In the genomic region with DNA sequence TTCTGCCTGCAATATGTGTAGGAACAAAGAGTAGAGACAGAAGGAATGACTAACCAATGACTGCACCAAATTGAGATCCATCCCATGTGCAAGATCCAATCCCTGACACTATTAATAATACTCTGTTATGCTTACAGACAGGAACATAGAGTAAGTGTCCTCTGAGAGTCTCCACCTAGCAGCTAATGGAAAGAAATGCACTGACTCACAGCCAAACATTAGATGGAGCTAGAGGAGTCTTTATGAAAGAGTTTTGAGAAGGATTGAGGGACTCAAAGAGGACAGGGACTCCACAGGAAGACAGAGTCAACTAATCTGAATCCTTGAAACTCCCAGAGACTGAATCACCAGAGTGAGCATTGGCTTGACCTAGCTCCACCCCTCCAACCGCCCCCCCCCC, we compare ENCODE assay signal across 23 mouse cellular contexts.
"Had no signal": no experiment of that assay in that cellular context is flagged by ENCODE, and none has a peak within 500 bp of the region (broad histone marks: within the 10 kb centered on the region; RNA-seq: fewer than 3 reads in every experiment).

No protein-coding gene starts in this region.

- H3K9me3 ChIP-seq: liver, embryonic 13.5 days; liver, embryonic 15.5 days; lung, embryonic 15.5 days; megakaryocyte, embryonic 14.5 days; midbrain, embryonic 10.5 days; midbrain, embryonic 12.5 days; neural tube, embryonic 13.5 days; neural tube, embryonic 15.5 days had no signal

- H3K27me3 ChIP-seq: liver, embryonic 13.5 days; liver, embryonic 15.5 days; lung, embryonic 15.5 days; megakaryocyte, embryonic 14.5 days; midbrain, embryonic 12.5 days; neural tube, embryonic 13.5 days; neural tube, embryonic 15.5 days had no signal

- DNase-seq: liver, embryonic 13.5 days; liver, postnatal 0 days; lung, adult 2 months; lung, postnatal 14 days; lung, postnatal 36 days; midbrain, embryonic 14.5 days; retina, postnatal 1 day; right cerebral cortex, adult 18-20 months; right cerebral cortex, postnatal 25 days; right cerebral cortex, postnatal 4 days; spleen, adult 18-20 months; thymus, adult 18-20 months; thymus, postnatal 14 days; thymus, postnatal 36 days had no signal

- H3K4me2 ChIP-seq: liver, embryonic 13.5 days; liver, embryonic 15.5 days; lung, embryonic 15.5 days; midbrain, embryonic 12.5 days; neural tube, embryonic 13.5 days; neural tube, embryonic 15.5 days had no signal

- H3K4me1 ChIP-seq: liver, embryonic 13.5 days; liver, embryonic 15.5 days; lung, embryonic 15.5 days; megakaryocyte, embryonic 14.5 days; midbrain, embryonic 10.5 days; midbrain, embryonic 12.5 days; neural tube, embryonic 13.5 days; neural tube, embryonic 15.5 days had no signal

- ATAC-seq: liver, postnatal 0 days had no signal

- H3K4me3 ChIP-seq: liver, embryonic 13.5 days; liver, embryonic 15.5 days; lung, embryonic 15.5 days; megakaryocyte, embryonic 14.5 days; midbrain, embryonic 10.5 days; midbrain, embryonic 12.5 days; myocyte; neural tube, embryonic 13.5 days; neural tube, embryonic 15.5 days had no signal

- H3K36me3 ChIP-seq: liver, embryonic 13.5 days; liver, embryonic 15.5 days; lung, embryonic 15.5 days; midbrain, embryonic 10.5 days; midbrain, embryonic 12.5 days; neural tube, embryonic 13.5 days; neural tube, embryonic 15.5 days had no signal

- H3K9ac ChIP-seq: liver, embryonic 13.5 days; liver, embryonic 15.5 days; liver, postnatal 0 days; lung, embryonic 15.5 days; midbrain, embryonic 12.5 days; neural tube, embryonic 13.5 days; neural tube, embryonic 15.5 days had no signal

- H3K27ac ChIP-seq: liver, embryonic 13.5 days; liver, embryonic 15.5 days; lung, embryonic 15.5 days; macrophage; midbrain, embryonic 10.5 days; midbrain, embryonic 12.5 days; neural tube, embryonic 13.5 days; neural tube, embryonic 15.5 days had no signal
